Mouse (Mus musculus) kidney, embryonic 14.5 days (tissue): ENCODE measurements around the gene Nipsnap3a. TPM values are rescaled to one million over a fixed set of nuclear protein-coding genes. Genes with fewer than 3 reads are reported as not detected.

Source experiments
- ATAC-seq: fragments of 200-750 bp; cut with Nextera tagmentation; 2 replicates; pipeline ENCODE4 v1.8.0; 2017; ENCODE audit warnings: moderate number of reproducible peaks, mild to moderate bottlenecking, moderate TSS enrichment, moderate library complexity; ENCODE audit not compliant: low FRiP score, low TSS enrichment
- H3K27ac ChIP-seq: fragments of 300-500 bp; sonication (generic); 2 replicates; pipeline ENCODE4 v1.5.1; 2014; ENCODE audit warnings: low read depth, mild to moderate bottlenecking, low read length, moderate library complexity, mixed read lengths
- H3K27me3 ChIP-seq: fragments of 300-500 bp; sonication (generic); 2 replicates; pipeline ENCODE4 v1.6.1; 2014; ENCODE audit warnings: mild to moderate bottlenecking, low read length; ENCODE audit not compliant: control insufficient read depth, insufficient read depth
- H3K36me3 ChIP-seq: fragments of 300-500 bp; sonication (generic); 2 replicates; pipeline ENCODE4 v1.6.1; 2014; ENCODE audit warnings: low read length, mixed read lengths; ENCODE audit not compliant: control insufficient read depth, insufficient read depth
- H3K4me1 ChIP-seq: fragments of 300-500 bp; sonication (generic); 2 replicates; pipeline ENCODE4 v1.6.1; 2014; ENCODE audit warnings: low read length, mixed read lengths; ENCODE audit not compliant: control insufficient read depth, insufficient read depth
- H3K4me2 ChIP-seq: fragments of 300-500 bp; sonication (generic); replicated peaks from 2 replicates; pipeline ENCODE4 v1.6.1; 2014; ENCODE audit warnings: low read depth, mild to moderate bottlenecking, low read length
- H3K4me3 ChIP-seq: fragments of 300-500 bp; sonication (generic); 2 replicates; pipeline ENCODE4 v1.5.1; 2014; ENCODE audit warnings: mild to moderate bottlenecking, low read length
- H3K9ac ChIP-seq: fragments of 300-500 bp; sonication (generic); 2 replicates; pipeline ENCODE4 v1.6.1; 2014; ENCODE audit warnings: low read depth, mild to moderate bottlenecking, low read length, moderate library complexity
- H3K9me3 ChIP-seq: fragments of 300-500 bp; sonication (generic); 2 replicates; pipeline ENCODE4 v1.6.1; 2016; ENCODE audit warnings: low read length; ENCODE audit not compliant: control insufficient read depth
- WGBS: fragments of 180-500 bp; shearing (Covaris S2); extraction: QIAGEN DNeasy Blood & Tissue Kit; methylation state at CpG from one replicate; pipeline ENCODE4 v1.1.7; 2014; 5-methylcytosine and 5-hydroxymethylcytosine counted together
- polyA plus RNA-seq: library from polyadenylated mRNA; unstranded; fragments of >200 nt; fragmentation: Nextera tagmentation; extraction: Ambion mirVana; gene quantifications from 2 replicates; pipeline ENCODE4 v1.2.1, GENCODE M21; 2014

The Nipsnap3a gene
- polyA plus RNA-seq, 1 experiment from 2014 or later = not detected

GRCm38 (mm10) chr4:53009183-53009582 is 20.1 kb downstream of the Nipsnap3a start:
- Histone ChIP-seq H3K27ac (no peak overlapping the region), H3K4me2 (no peak overlapping the region), H3K36me3 (no peaks in the 10 kb centered on the region), H3K4me3 (no peak overlapping the region), H3K4me1 (no peaks in the 10 kb centered on the region), H3K27me3 (no peaks in the 10 kb centered on the region), H3K9ac (no peak overlapping the region), H3K9me3 (no peaks in the 10 kb centered on the region)
- ATAC-seq = no peak
- 71% methylated on average over 4 of the region's 4 CpGs for WGBS

DNA sequence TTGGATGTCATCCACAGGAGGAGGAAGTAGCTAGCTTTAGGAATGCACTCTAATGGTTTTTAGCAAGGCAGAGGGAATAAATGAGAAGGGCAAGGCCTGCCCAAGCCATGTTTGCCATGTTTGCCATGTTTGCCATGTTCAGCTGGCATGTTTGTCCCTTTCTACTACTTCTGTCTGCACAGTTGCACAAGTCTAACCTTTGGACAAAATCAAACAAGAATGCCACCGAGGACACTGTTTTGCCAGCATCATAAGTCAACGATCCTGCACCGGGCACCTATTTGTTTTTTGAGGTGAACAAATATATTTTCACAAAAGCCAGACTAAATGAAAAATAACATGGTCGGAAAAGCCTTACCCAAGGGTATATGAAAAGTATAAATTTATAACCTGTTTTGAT is 20.8 kb downstream of the Nipsnap3a start:
- H3K9me3 ChIP-seq = no peaks in the 10 kb centered on the region
- H3K27me3 ChIP-seq = no peaks in the 10 kb centered on the region
- H3K27ac ChIP-seq = no peak overlapping the region
- H3K36me3 ChIP-seq = no peaks in the 10 kb centered on the region
- no peak overlapping the region for H3K4me3 ChIP-seq
- H3K4me1 ChIP-seq = no peaks in the 10 kb centered on the region
- no peak overlapping the region for H3K9ac ChIP-seq
- ATAC-seq = no peak
- 86% methylated on average over 4 of the region's 4 CpGs for WGBS
- H3K4me2 ChIP-seq = no peak overlapping the region

DNA sequence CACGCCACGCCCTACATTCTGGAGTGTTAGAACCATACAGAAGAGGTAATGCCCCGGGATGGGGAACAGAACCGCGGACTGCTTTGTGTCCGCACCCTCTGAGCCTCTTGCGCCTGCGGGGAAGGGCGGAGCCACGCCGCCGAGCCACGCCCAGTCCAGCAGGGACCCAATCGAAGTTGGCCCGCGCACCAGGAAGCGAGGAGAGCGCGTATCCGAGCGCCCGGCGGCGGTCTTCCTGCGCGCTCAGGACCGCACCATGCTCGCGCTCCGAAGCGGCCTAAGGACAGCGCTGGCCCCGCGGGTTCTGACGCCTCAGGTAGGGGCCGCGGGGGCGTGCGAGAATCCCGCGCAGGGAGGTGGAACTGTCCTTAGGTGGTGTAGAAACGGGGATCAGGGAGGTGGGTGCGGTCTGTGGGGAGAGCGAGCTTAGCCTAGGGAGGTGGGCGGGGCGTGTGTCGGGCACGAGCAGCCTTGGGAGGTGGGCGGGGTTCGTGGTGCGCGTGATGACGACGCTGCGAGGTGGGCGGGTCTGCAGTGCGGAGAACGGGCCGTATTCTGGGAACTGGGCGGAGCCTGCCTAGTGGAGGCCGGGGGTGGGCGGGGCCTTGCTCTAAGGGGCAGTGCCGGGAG is 22.8 kb downstream of the Nipsnap3a start, which contains the start of gene Nipsnap3b:
TSS of gene Nipsnap3b (plus strand) at position 149 of the 630 bp plus-strand sequence.
- no peaks in the 10 kb centered on the region for H3K27me3 ChIP-seq
- peak within 1 kb of the TSS; percentile 78 for H3K4me3 ChIP-seq
- H3K36me3 ChIP-seq = peaks cover 7% of the 10 kb centered on the region; the same call in 1 of the 2 replicates
- peaks cover 8% of the 10 kb centered on the region for H3K9me3 ChIP-seq
- H3K27ac ChIP-seq = peak within 1 kb of the TSS; percentile 69; the same call in 1 of the 2 replicates
- peak within 1 kb of the TSS; percentile 77 for H3K9ac ChIP-seq
- ATAC-seq = peak; percentile 98
- under 1% methylated on average over 60 of the region's 63 CpGs for WGBS
- H3K4me1 ChIP-seq = no peaks in the 10 kb centered on the region
- H3K4me2 ChIP-seq = peak within 1 kb of the TSS; percentile 56

GRCm38 (mm10) chr4:53014421-53014820 is 25.3 kb downstream of the Nipsnap3a start:
- Histone ChIP-seq H3K27me3 (no peaks in the 10 kb centered on the region), H3K4me2 (no peak overlapping the region), H3K4me3 (no peak overlapping the region), H3K36me3 (peaks cover 22% of the 10 kb centered on the region; the same call in 1 of the 2 replicates), H3K4me1 (no peaks in the 10 kb centered on the region), H3K9ac (no peak overlapping the region), H3K9me3 (peaks cover 12% of the 10 kb centered on the region), H3K27ac (no peak overlapping the region)
- 87% methylated on average over 7 of the region's 7 CpGs for WGBS
- no peak for ATAC-seq

GRCm38 (mm10) chr4:53015024-53015423 is 26.0 kb downstream of the Nipsnap3a start:
- Histone ChIP-seq H3K4me3 (no peak overlapping the region), H3K4me1 (no peaks in the 10 kb centered on the region), H3K36me3 (peaks cover 22% of the 10 kb centered on the region; the same call in 1 of the 2 replicates), H3K9ac (no peak overlapping the region), H3K9me3 (peaks cover 12% of the 10 kb centered on the region), H3K4me2 (no peak overlapping the region), H3K27ac (no peak overlapping the region), H3K27me3 (no peaks in the 10 kb centered on the region)
- ATAC-seq = no peak
- WGBS = 95% methylated on average over 3 of the region's 3 CpGs

GRCm38 (mm10) chr4:53018392-53018791 is 29.3 kb downstream of the Nipsnap3a start:
- Histone ChIP-seq H3K36me3 (peaks cover 41% of the 10 kb centered on the region; the same call in 1 of the 2 replicates), H3K27me3 (no peaks in the 10 kb centered on the region), H3K4me2 (no peak overlapping the region), H3K4me3 (no peak overlapping the region), H3K9me3 (peaks cover 12% of the 10 kb centered on the region), H3K4me1 (no peaks in the 10 kb centered on the region), H3K27ac (no peak overlapping the region), H3K9ac (no peak overlapping the region)
- ATAC-seq = no peak
- WGBS = 96% methylated on average over 1 of the region's 1 CpGs

GRCm38 (mm10) chr4:53023189-53023925 is 34.3 kb downstream of the Nipsnap3a start:
- Histone ChIP-seq H3K4me2 (no peak overlapping the region), H3K9ac (no peak overlapping the region), H3K4me3 (no peak overlapping the region), H3K27ac (no peak overlapping the region), H3K36me3 (peaks cover 30% of the 10 kb centered on the region; the same call in 1 of the 2 replicates), H3K27me3 (no peaks in the 10 kb centered on the region), H3K4me1 (no peaks in the 10 kb centered on the region), H3K9me3 (peaks cover 4% of the 10 kb centered on the region; the same call in 1 of the 2 replicates)
- no peak; the same call in 1 of the 2 replicates for ATAC-seq
- WGBS = 92% methylated on average over 14 of the region's 14 CpGs

- H3K36me3 ChIP-seq = peaks cover 25% of the 10 kb centered on the region; the same call in 1 of the 2 replicates
- 86% methylated on average over 4 of the region's 4 CpGs for WGBS
- no peak for ATAC-seq
- no peaks in the 10 kb centered on the region for H3K4me1 ChIP-seq
- H3K27ac ChIP-seq = no peak overlapping the region
- H3K9me3 ChIP-seq = peaks cover 4% of the 10 kb centered on the region; the same call in 1 of the 2 replicates
- H3K4me3 ChIP-seq = no peak overlapping the region
- H3K27me3 ChIP-seq = no peaks in the 10 kb centered on the region
- H3K9ac ChIP-seq = no peak overlapping the region
- H3K4me2 ChIP-seq = no peak overlapping the region
Measured at GRCm38 (mm10) chr4:53024397-53024796, 35.3 kb downstream of the Nipsnap3a start.

DNA sequence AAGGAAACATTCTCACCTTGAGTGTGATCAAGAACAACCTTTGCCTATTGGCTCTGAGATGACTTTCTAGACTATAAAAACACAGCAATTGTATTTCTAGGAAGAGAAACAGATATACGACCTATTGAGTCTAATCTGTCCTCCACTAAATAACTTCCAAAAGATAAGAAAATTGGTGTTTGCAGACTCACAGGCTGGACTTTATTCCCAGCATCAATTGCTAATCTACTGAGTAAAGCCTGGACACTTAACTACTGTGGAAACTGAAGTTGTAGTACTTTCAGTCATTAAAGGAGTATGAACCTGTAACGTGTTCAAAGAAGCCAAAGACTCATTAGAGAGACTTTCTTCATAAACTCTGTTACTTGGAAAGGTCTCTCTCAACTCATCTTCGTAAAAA is 38.7 kb downstream of the Nipsnap3a start:
- WGBS = 85% methylated on average over 3 of the region's 3 CpGs
- H3K27me3 ChIP-seq = no peaks in the 10 kb centered on the region
- no peak overlapping the region for H3K4me2 ChIP-seq
- peaks cover 12% of the 10 kb centered on the region; the same call in 1 of the 2 replicates for H3K36me3 ChIP-seq
- no peak overlapping the region for H3K4me3 ChIP-seq
- no peak overlapping the region for H3K9ac ChIP-seq
- no peaks in the 10 kb centered on the region for H3K4me1 ChIP-seq
- H3K9me3 ChIP-seq = peaks cover 4% of the 10 kb centered on the region; the same call in 1 of the 2 replicates
- no peak overlapping the region for H3K27ac ChIP-seq
- ATAC-seq = no peak
